Mouse (Mus musculus) testis, adult 2 months (tissue): ENCODE results near the gene Lrmp. TPM values are rescaled to one million over a fixed set of nuclear protein-coding genes. Genes with fewer than 3 reads are reported as not detected.

Experiments
- H3K27ac ChIP-seq: fragments of 200-500 bp; 2 replicates; pipeline ENCODE4 v1.5.1; 2012; ENCODE audit warnings: low read depth, low read length; ENCODE audit not compliant: control insufficient read depth, insufficient read depth
- H3K27me3 ChIP-seq: fragments of 200-500 bp; 2 replicates; pipeline ENCODE4 v1.6.1; 2012; ENCODE audit warnings: mild to moderate bottlenecking, low read length, moderate library complexity; ENCODE audit not compliant: control insufficient read depth, insufficient read depth
- H3K36me3 ChIP-seq: fragments of 200-500 bp; 2 replicates; pipeline ENCODE4 v1.6.1; 2012; ENCODE audit warnings: mild to moderate bottlenecking, low read length; ENCODE audit not compliant: control insufficient read depth, insufficient read depth
- H3K4me1 ChIP-seq: fragments of 200-500 bp; 2 replicates; pipeline ENCODE4 v1.6.1; 2012; ENCODE audit warnings: low read length; ENCODE audit not compliant: control insufficient read depth, insufficient read depth
- H3K4me3 ChIP-seq: fragments of 200-500 bp; 2 replicates; pipeline ENCODE4 v1.5.1; 2012; ENCODE audit warnings: low read depth, mild to moderate bottlenecking, low read length, moderate library complexity, mixed read lengths; ENCODE audit not compliant: control insufficient read depth
- CTCF ChIP-seq: fragments of 200-500 bp; IDR thresholded peaks from 2 replicates; pipeline ENCODE4 v1.5.1; 2012; ENCODE audit warnings: low read depth, mild to moderate bottlenecking, inconsistent platforms, low read length, moderate library complexity; ENCODE audit not compliant: control insufficient read depth, insufficient read depth, insufficient replicate concordance
- POLR2A ChIP-seq: fragments of 200-500 bp; IDR thresholded peaks from 2 replicates; pipeline ENCODE4 v1.6.1; 2012; ENCODE audit warnings: low read depth, mild to moderate bottlenecking, inconsistent platforms, low read length, moderate library complexity; ENCODE audit not compliant: control insufficient read depth
- polyA plus RNA-seq: library from polyadenylated mRNA; depleted of rRNA; stranded (reverse); fragments of >200 nt; gene quantifications from 2 replicates; pipeline ENCODE4 v1.2.3, GENCODE M21; 2012

Gene Lrmp
- polyA plus RNA-seq, 1 experiment: 2.4 TPM

GRCm38 (mm10) chr6:145147716-145148115 is 32.3 kb downstream of the Lrmp start:
- Histone ChIP-seq H3K4me3 (no peak overlapping the region), H3K36me3 (no peaks in the 10 kb centered on the region)
- TF ChIP-seq POLR2A (no peak), CTCF (no peak)

GRCm38 (mm10) chr6:145149054-145149453 is 33.6 kb downstream of the Lrmp start:
- Histone ChIP-seq H3K27me3 (no peaks in the 10 kb centered on the region), H3K4me3 (no peak overlapping the region), H3K27ac (no peak overlapping the region), H3K36me3 (no peaks in the 10 kb centered on the region), H3K4me1 (no peaks in the 10 kb centered on the region)
- TF ChIP-seq CTCF (no peak), POLR2A (no peak)

More at GRCm38 (mm10) chr6:145147716-145148115, 32.3 kb downstream of the Lrmp start:
- Histone ChIP-seq H3K27ac (no peak overlapping the region), H3K4me1 (no peaks in the 10 kb centered on the region), H3K27me3 (no peaks in the 10 kb centered on the region)

GRCm38 (mm10) chr6:145158619-145159018 is 43.2 kb downstream of the Lrmp start:
- no peak overlapping the region for H3K4me3 ChIP-seq
- H3K4me1 ChIP-seq: no peaks in the 10 kb centered on the region; the same call in 1 of the 2 replicates
- no peaks in the 10 kb centered on the region for H3K36me3 ChIP-seq
- no peaks in the 10 kb centered on the region for H3K27me3 ChIP-seq
- TF ChIP-seq POLR2A (no peak), CTCF (no peak)
- no peak overlapping the region for H3K27ac ChIP-seq

- TF ChIP-seq CTCF (no peak), POLR2A (no peak)
- Histone ChIP-seq H3K36me3 (no peaks in the 10 kb centered on the region), H3K27me3 (no peaks in the 10 kb centered on the region), H3K27ac (no peak overlapping the region), H3K4me1 (no peaks in the 10 kb centered on the region; the same call in 1 of the 2 replicates), H3K4me3 (no peak overlapping the region)
Measured at GRCm38 (mm10) chr6:145160581-145160980, 45.1 kb downstream of the Lrmp start.

- Histone ChIP-seq H3K4me3 (no peak overlapping the region), H3K4me1 (peaks cover 11% of the 10 kb centered on the region), H3K36me3 (no peaks in the 10 kb centered on the region), H3K27me3 (no peaks in the 10 kb centered on the region), H3K27ac (no peak overlapping the region)
- TF ChIP-seq CTCF (no peak), POLR2A (no peak)
Measured at GRCm38 (mm10) chr6:145171892-145172606, 56.6 kb downstream of the Lrmp start.

- Histone ChIP-seq H3K27ac (no peak overlapping the region), H3K36me3 (no peaks in the 10 kb centered on the region), H3K27me3 (no peaks in the 10 kb centered on the region), H3K4me3 (no peak overlapping the region), H3K4me1 (peaks cover 11% of the 10 kb centered on the region)
- TF ChIP-seq CTCF (no peak), POLR2A (no peak)
Measured at GRCm38 (mm10) chr6:145173781-145174191, 58.3 kb downstream of the Lrmp start.

GRCm38 (mm10) chr6:145175571-145175981 is 60.1 kb downstream of the Lrmp start:
- TF ChIP-seq POLR2A (no peak), CTCF (no peak)
- Histone ChIP-seq H3K27ac (no peak overlapping the region), H3K27me3 (no peaks in the 10 kb centered on the region), H3K4me1 (peaks cover 11% of the 10 kb centered on the region), H3K36me3 (no peaks in the 10 kb centered on the region), H3K4me3 (no peak overlapping the region)
